Mouse (Mus musculus): ENCODE measurements at regions not wholly inside any gene's neighbourhood (a gene's known extent, or its start where the extent isn't known, plus 50 kb on each side); places are given as distances from the start of the nearest gene placed in this dataset.

GRCm38 (mm10) chr3:15194362-15194761 is 137.7 kb downstream of the Gm9733 start:
- 11% methylated on average over 7 of the region's 7 CpGs for WGBS
- ATAC-seq (ENCODE audit: low FRiP score) (peak; percentile 89), DNase-seq (ENCODE audit: low spot score) (peak; percentile 76)
- H3K9ac ChIP-seq (ENCODE audit: low read depth, low read length) = no peak overlapping the region
- H3K27ac ChIP-seq (ENCODE audit: low read depth, low read length) = no peak overlapping the region
- H3K4me3 ChIP-seq (ENCODE audit: low read depth, low read length) = no peak overlapping the region
- no peak overlapping the region for H3K4me2 ChIP-seq (replicated peaks; ENCODE audit: low read depth, low read length)
- H3K27me3 ChIP-seq (ENCODE audit: control insufficient read depth, insufficient read depth, low read length) = no peaks in the 10 kb centered on the region
- H3K9me3 ChIP-seq (ENCODE audit: control insufficient read depth, low read length) = no peaks in the 10 kb centered on the region
- no peaks in the 10 kb centered on the region for H3K4me1 ChIP-seq (replicated peaks; ENCODE audit: control insufficient read depth, insufficient read depth, low read length)
- no peaks in the 10 kb centered on the region for H3K36me3 ChIP-seq (ENCODE audit: control insufficient read depth, insufficient read depth, low read length)

- no peaks in the 10 kb centered on the region for H3K4me1 ChIP-seq (replicated peaks; ENCODE audit: control insufficient read depth, insufficient read depth, low read length)
- H3K27ac ChIP-seq (ENCODE audit: low read depth, low read length) = no peak overlapping the region
- DNase-seq (ENCODE audit: low spot score) (no peak), ATAC-seq (ENCODE audit: low FRiP score) (no peak)
- H3K36me3 ChIP-seq (ENCODE audit: control insufficient read depth, insufficient read depth, low read length) = no peaks in the 10 kb centered on the region
- H3K4me3 ChIP-seq (ENCODE audit: low read depth, low read length) = no peak overlapping the region
- H3K9ac ChIP-seq (ENCODE audit: low read depth, low read length) = no peak overlapping the region
- H3K4me2 ChIP-seq (replicated peaks; ENCODE audit: low read depth, low read length) = no peak overlapping the region
- WGBS = 64% methylated on average over 1 of the region's 1 CpGs
- no peaks in the 10 kb centered on the region for H3K27me3 ChIP-seq (ENCODE audit: control insufficient read depth, insufficient read depth, low read length)
- no peaks in the 10 kb centered on the region for H3K9me3 ChIP-seq (ENCODE audit: control insufficient read depth, low read length)
Measured at GRCm38 (mm10) chr3:15196101-15196500, 136.0 kb downstream of the Gm9733 start.

- WGBS = 92% methylated on average over 3 of the region's 3 CpGs
- Histone ChIP-seq H3K4me1 (replicated peaks; ENCODE audit: control insufficient read depth, insufficient read depth, low read length) (no peaks in the 10 kb centered on the region), H3K4me3 (ENCODE audit: low read depth, low read length) (no peak overlapping the region), H3K9ac (ENCODE audit: low read depth, low read length) (no peak overlapping the region), H3K27me3 (ENCODE audit: control insufficient read depth, insufficient read depth, low read length) (no peaks in the 10 kb centered on the region), H3K36me3 (ENCODE audit: control insufficient read depth, insufficient read depth, low read length) (no peaks in the 10 kb centered on the region), H3K27ac (ENCODE audit: low read depth, low read length) (no peak overlapping the region), H3K9me3 (ENCODE audit: control insufficient read depth, low read length) (no peaks in the 10 kb centered on the region), H3K4me2 (replicated peaks; ENCODE audit: low read depth, low read length) (no peak overlapping the region)
- ATAC-seq (ENCODE audit: low FRiP score) (no peak), DNase-seq (ENCODE audit: low spot score) (no peak)
Measured at GRCm38 (mm10) chr3:15198086-15198485, 134.0 kb downstream of the Gm9733 start.

GRCm38 (mm10) chr3:15200309-15200708 is 131.8 kb downstream of the Gm9733 start:
- Histone ChIP-seq H3K36me3 (ENCODE audit: control insufficient read depth, insufficient read depth, low read length) (no peaks in the 10 kb centered on the region), H3K27ac (ENCODE audit: low read depth, low read length) (no peak overlapping the region), H3K27me3 (ENCODE audit: control insufficient read depth, insufficient read depth, low read length) (no peaks in the 10 kb centered on the region), H3K4me1 (replicated peaks; ENCODE audit: control insufficient read depth, insufficient read depth, low read length) (no peaks in the 10 kb centered on the region), H3K9ac (ENCODE audit: low read depth, low read length) (no peak overlapping the region), H3K9me3 (ENCODE audit: control insufficient read depth, low read length) (no peaks in the 10 kb centered on the region), H3K4me2 (replicated peaks; ENCODE audit: low read depth, low read length) (no peak overlapping the region), H3K4me3 (ENCODE audit: low read depth, low read length) (no peak overlapping the region)
- WGBS = 75% methylated on average over 1 of the region's 1 CpGs
- ATAC-seq (ENCODE audit: low FRiP score) (no peak), DNase-seq (ENCODE audit: low spot score) (no peak)

- H3K9me3 ChIP-seq (ENCODE audit: control insufficient read depth, low read length) = no peaks in the 10 kb centered on the region
- H3K36me3 ChIP-seq (ENCODE audit: control insufficient read depth, insufficient read depth, low read length) = no peaks in the 10 kb centered on the region
- no peaks in the 10 kb centered on the region for H3K27me3 ChIP-seq (ENCODE audit: control insufficient read depth, insufficient read depth, low read length)
- ATAC-seq (ENCODE audit: low FRiP score) (no peak), DNase-seq (ENCODE audit: low spot score) (no peak)
- no peak overlapping the region for H3K4me2 ChIP-seq (replicated peaks; ENCODE audit: low read depth, low read length)
- no peak overlapping the region for H3K4me3 ChIP-seq (ENCODE audit: low read depth, low read length)
- H3K27ac ChIP-seq (ENCODE audit: low read depth, low read length) = no peak overlapping the region
- no peak overlapping the region for H3K9ac ChIP-seq (ENCODE audit: low read depth, low read length)
- H3K4me1 ChIP-seq (replicated peaks; ENCODE audit: control insufficient read depth, insufficient read depth, low read length) = no peaks in the 10 kb centered on the region
Measured at GRCm38 (mm10) chr3:15200990-15201389, 131.1 kb downstream of the Gm9733 start.

GRCm38 (mm10) chr3:15202760-15203159 is 129.3 kb downstream of the Gm9733 start:
- ATAC-seq (ENCODE audit: low FRiP score) = no peak
- no peaks in the 10 kb centered on the region for H3K27me3 ChIP-seq (ENCODE audit: control insufficient read depth, insufficient read depth, low read length)
- no peaks in the 10 kb centered on the region for H3K36me3 ChIP-seq (ENCODE audit: control insufficient read depth, insufficient read depth, low read length)
- H3K27ac ChIP-seq (ENCODE audit: low read depth, low read length) = no peak overlapping the region
- H3K4me3 ChIP-seq (ENCODE audit: low read depth, low read length) = no peak overlapping the region
- no peaks in the 10 kb centered on the region for H3K9me3 ChIP-seq (ENCODE audit: control insufficient read depth, low read length)
- 83% methylated on average over 7 of the region's 7 CpGs for WGBS
- H3K4me2 ChIP-seq (replicated peaks; ENCODE audit: low read depth, low read length) = no peak overlapping the region
- no peaks in the 10 kb centered on the region for H3K4me1 ChIP-seq (replicated peaks; ENCODE audit: control insufficient read depth, insufficient read depth, low read length)
- no peak overlapping the region for H3K9ac ChIP-seq (ENCODE audit: low read depth, low read length)
- no peak for DNase-seq (ENCODE audit: low spot score)

GRCm38 (mm10) chr3:15205266-15206229 is 126.6 kb downstream of the Gm9733 start:
- H3K9me3 ChIP-seq (ENCODE audit: control insufficient read depth, low read length) = no peaks in the 10 kb centered on the region
- no peaks in the 10 kb centered on the region for H3K27me3 ChIP-seq (ENCODE audit: control insufficient read depth, insufficient read depth, low read length)
- no peak overlapping the region for H3K4me3 ChIP-seq (ENCODE audit: low read depth, low read length)
- no peak overlapping the region for H3K9ac ChIP-seq (ENCODE audit: low read depth, low read length)
- DNase-seq (ENCODE audit: low spot score) = peak; percentile 1
- H3K4me1 ChIP-seq (replicated peaks; ENCODE audit: control insufficient read depth, insufficient read depth, low read length) = no peaks in the 10 kb centered on the region
- no peaks in the 10 kb centered on the region for H3K36me3 ChIP-seq (ENCODE audit: control insufficient read depth, insufficient read depth, low read length)
- no peak overlapping the region for H3K4me2 ChIP-seq (replicated peaks; ENCODE audit: low read depth, low read length)
- H3K27ac ChIP-seq (ENCODE audit: low read depth, low read length) = no peak overlapping the region
- ATAC-seq (ENCODE audit: low FRiP score) = no peak
- 70% methylated on average over 6 of the region's 6 CpGs for WGBS

- H3K9me3 ChIP-seq (ENCODE audit: control insufficient read depth, low read length) = no peaks in the 10 kb centered on the region
- H3K27me3 ChIP-seq (ENCODE audit: control insufficient read depth, insufficient read depth, low read length) = no peaks in the 10 kb centered on the region
- DNase-seq (ENCODE audit: low spot score) = no peak
- 85% methylated on average over 3 of the region's 3 CpGs for WGBS
- no peak overlapping the region for H3K4me2 ChIP-seq (replicated peaks; ENCODE audit: low read depth, low read length)
- H3K36me3 ChIP-seq (ENCODE audit: control insufficient read depth, insufficient read depth, low read length) = no peaks in the 10 kb centered on the region
- H3K9ac ChIP-seq (ENCODE audit: low read depth, low read length) = no peak overlapping the region
- H3K27ac ChIP-seq (ENCODE audit: low read depth, low read length) = no peak overlapping the region
- H3K4me1 ChIP-seq (replicated peaks; ENCODE audit: control insufficient read depth, insufficient read depth, low read length) = no peaks in the 10 kb centered on the region
- no peak for ATAC-seq (ENCODE audit: low FRiP score)
- H3K4me3 ChIP-seq (ENCODE audit: low read depth, low read length) = no peak overlapping the region
Measured at GRCm38 (mm10) chr3:15212357-15212756, 119.7 kb downstream of the Gm9733 start.

GRCm38 (mm10) chr3:15217591-15217990 is 114.5 kb downstream of the Gm9733 start:
- Histone ChIP-seq H3K36me3 (ENCODE audit: control insufficient read depth, insufficient read depth, low read length) (no peaks in the 10 kb centered on the region), H3K27me3 (ENCODE audit: control insufficient read depth, insufficient read depth, low read length) (no peaks in the 10 kb centered on the region), H3K9me3 (ENCODE audit: control insufficient read depth, low read length) (no peaks in the 10 kb centered on the region), H3K9ac (ENCODE audit: low read depth, low read length) (no peak overlapping the region), H3K27ac (ENCODE audit: low read depth, low read length) (no peak overlapping the region), H3K4me2 (replicated peaks; ENCODE audit: low read depth, low read length) (no peak overlapping the region), H3K4me1 (replicated peaks; ENCODE audit: control insufficient read depth, insufficient read depth, low read length) (no peaks in the 10 kb centered on the region), H3K4me3 (ENCODE audit: low read depth, low read length) (no peak overlapping the region)
- ATAC-seq (ENCODE audit: low FRiP score) = no peak
- no peak for DNase-seq (ENCODE audit: low spot score)

All from hindbrain, embryonic 11.5 days (tissue).